Mouse (Mus musculus): ENCODE results near the gene Srrm3. TPM values are rescaled to one million over a fixed set of nuclear protein-coding genes. Genes with fewer than 3 reads are reported as not detected.

Gene Srrm3
- not detected in 2 replicates for polyA plus RNA-seq (2012; ENCODE audit: insufficient read depth, insufficient read length, low replicate concordance, missing spikeins)

DNA sequence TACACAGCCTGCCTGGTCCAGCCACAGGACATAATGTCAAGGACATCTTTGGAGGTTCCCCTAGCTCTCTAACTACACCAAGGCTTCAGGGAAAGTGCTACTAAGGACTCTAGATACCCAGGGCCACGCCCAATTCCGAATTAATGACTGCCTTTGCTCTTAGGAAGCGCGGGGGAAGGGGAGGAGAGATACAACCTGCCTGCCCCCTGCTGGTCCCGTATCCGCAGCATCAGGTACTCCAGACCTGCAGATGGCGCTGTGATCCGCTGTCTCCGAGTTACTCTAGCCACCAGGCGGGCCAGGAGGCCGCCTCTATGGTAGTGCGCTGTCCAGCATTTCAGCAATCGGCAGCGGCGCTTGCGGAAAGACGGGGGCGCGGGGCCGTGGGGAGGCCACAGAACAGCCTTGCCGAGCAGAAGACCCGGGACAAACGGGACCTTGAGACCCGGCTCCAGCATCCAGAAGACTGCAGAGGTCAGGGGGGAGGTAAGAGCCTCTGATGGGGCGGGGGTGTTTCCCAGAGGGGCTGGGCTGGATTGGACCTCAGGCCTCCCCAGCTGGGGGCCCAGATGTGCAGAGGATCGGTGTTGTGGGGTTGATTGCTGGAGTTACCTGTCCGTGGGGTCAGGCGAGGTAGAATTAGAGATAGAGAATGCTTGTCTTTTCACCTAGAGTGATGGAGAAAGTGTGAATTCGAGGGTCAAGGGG is at the start of gene Srrm3:
Srrm3 (plus strand) TSS at position 336 of the 708 bp plus-strand sequence.
- peaks cover 45% of the 10 kb centered on the region for H3K4me1 ChIP-seq (ENCODE audit: control insufficient read depth, insufficient read depth, low read length)
- TF ChIP-seq POLR2A (IDR thresholded peaks at IDR 0.05; ENCODE audit: insufficient read depth, low read depth, low read length) (peak; percentile 64), CTCF (IDR thresholded peaks at IDR 0.05; ENCODE audit: insufficient read depth, low read depth, low read length) (peak; percentile 99)
- H3K27ac ChIP-seq (ENCODE audit: insufficient read depth, low read depth, low read length), result peak within 1 kb of the TSS; percentile 83
- peak within 1 kb of the TSS; percentile 67 for H3K4me3 ChIP-seq (ENCODE audit: insufficient read depth, low read depth, low read length)
- WGBS, result 4% methylated on average over 29 of the region's 29 CpGs

- H3K4me1 ChIP-seq (ENCODE audit: control insufficient read depth, insufficient read depth, low read length), result no peaks in the 10 kb centered on the region
These were observed 44.8 kb upstream of the Srrm3 start for GRCm38 (mm10) chr5:135761881-135762280.

GRCm38 (mm10) chr5:135763526-135763925 is 43.2 kb upstream of the Srrm3 start:
- H3K4me1 ChIP-seq (ENCODE audit: control insufficient read depth, insufficient read depth, low read length), result no peaks in the 10 kb centered on the region
- H3K4me3 ChIP-seq (ENCODE audit: insufficient read depth, low read depth, low read length), result no peak overlapping the region
- TF ChIP-seq POLR2A (IDR thresholded peaks at IDR 0.05; ENCODE audit: insufficient read depth, low read depth, low read length) (no peak), CTCF (IDR thresholded peaks at IDR 0.05; ENCODE audit: insufficient read depth, low read depth, low read length) (peak; percentile 72; the same call in 1 of the 2 replicates)
- WGBS, result under 1% methylated on average over 7 of the region's 7 CpGs
- no peak overlapping the region for H3K27ac ChIP-seq (ENCODE audit: insufficient read depth, low read depth, low read length)

More at GRCm38 (mm10) chr5:135761881-135762280, 44.8 kb upstream of the Srrm3 start:
- WGBS, result 80% methylated on average over 3 of the region's 3 CpGs
- no peak overlapping the region for H3K4me3 ChIP-seq (ENCODE audit: insufficient read depth, low read depth, low read length)
- no peak overlapping the region for H3K27ac ChIP-seq (ENCODE audit: insufficient read depth, low read depth, low read length)
- TF ChIP-seq CTCF (IDR thresholded peaks at IDR 0.05; ENCODE audit: insufficient read depth, low read depth, low read length) (no peak), POLR2A (IDR thresholded peaks at IDR 0.05; ENCODE audit: insufficient read depth, low read depth, low read length) (no peak)

- TF ChIP-seq POLR2A (IDR thresholded peaks at IDR 0.05; ENCODE audit: insufficient read depth, low read depth, low read length), result no peak
- no peak for TF ChIP-seq CTCF (IDR thresholded peaks at IDR 0.05; ENCODE audit: insufficient read depth, low read depth, low read length)
- Histone ChIP-seq H3K27ac (ENCODE audit: insufficient read depth, low read depth, low read length) (no peak overlapping the region), H3K4me1 (ENCODE audit: control insufficient read depth, insufficient read depth, low read length) (no peaks in the 10 kb centered on the region), H3K4me3 (ENCODE audit: insufficient read depth, low read depth, low read length) (no peak overlapping the region)
- 64% methylated on average over 3 of the region's 3 CpGs for WGBS
These were observed 41.7 kb upstream of the Srrm3 start for GRCm38 (mm10) chr5:135764971-135765370.

- no peak for TF ChIP-seq POLR2A (IDR thresholded peaks at IDR 0.05; ENCODE audit: insufficient read depth, low read depth, low read length)
- no peak for TF ChIP-seq CTCF (IDR thresholded peaks at IDR 0.05; ENCODE audit: insufficient read depth, low read depth, low read length)
- whole genome bisulfite sequencing, result 76% methylated on average over 3 of the region's 3 CpGs
- Histone ChIP-seq H3K27ac (ENCODE audit: insufficient read depth, low read depth, low read length) (no peak overlapping the region), H3K4me3 (ENCODE audit: insufficient read depth, low read depth, low read length) (no peak overlapping the region), H3K4me1 (ENCODE audit: control insufficient read depth, insufficient read depth, low read length) (peaks cover 2% of the 10 kb centered on the region; the same call in 1 of the 2 replicates)
These were observed 34.2 kb upstream of the Srrm3 start for GRCm38 (mm10) chr5:135772519-135772918.

DNA sequence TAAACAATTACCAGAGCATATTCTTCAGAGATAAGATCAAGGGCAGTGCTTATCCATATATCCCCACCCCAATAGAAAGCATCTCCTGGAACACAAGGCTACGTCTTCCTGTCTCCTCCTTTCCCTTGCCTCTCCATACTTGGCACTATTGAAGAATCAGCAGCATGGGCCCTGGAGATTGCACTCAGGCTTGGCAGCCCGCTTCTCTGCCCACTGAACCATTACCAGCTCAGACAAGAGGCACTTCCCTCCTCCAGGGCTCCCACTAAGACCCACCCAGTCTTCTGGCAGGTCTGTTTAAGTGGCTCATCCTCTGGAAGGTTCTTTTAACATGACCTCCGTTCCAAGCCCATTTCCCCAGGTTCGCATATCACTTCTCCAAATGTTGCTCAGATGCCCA is 30.1 kb upstream of the Srrm3 start:
- Histone ChIP-seq H3K27ac (ENCODE audit: insufficient read depth, low read depth, low read length) (no peak overlapping the region), H3K4me1 (ENCODE audit: control insufficient read depth, insufficient read depth, low read length) (peaks cover 11% of the 10 kb centered on the region; the same call in 1 of the 2 replicates), H3K4me3 (ENCODE audit: insufficient read depth, low read depth, low read length) (no peak overlapping the region)
- TF ChIP-seq POLR2A (IDR thresholded peaks at IDR 0.05; ENCODE audit: insufficient read depth, low read depth, low read length) (no peak), CTCF (IDR thresholded peaks at IDR 0.05; ENCODE audit: insufficient read depth, low read depth, low read length) (no peak)
- 90% methylated on average over 4 of the region's 4 CpGs for WGBS

DNA sequence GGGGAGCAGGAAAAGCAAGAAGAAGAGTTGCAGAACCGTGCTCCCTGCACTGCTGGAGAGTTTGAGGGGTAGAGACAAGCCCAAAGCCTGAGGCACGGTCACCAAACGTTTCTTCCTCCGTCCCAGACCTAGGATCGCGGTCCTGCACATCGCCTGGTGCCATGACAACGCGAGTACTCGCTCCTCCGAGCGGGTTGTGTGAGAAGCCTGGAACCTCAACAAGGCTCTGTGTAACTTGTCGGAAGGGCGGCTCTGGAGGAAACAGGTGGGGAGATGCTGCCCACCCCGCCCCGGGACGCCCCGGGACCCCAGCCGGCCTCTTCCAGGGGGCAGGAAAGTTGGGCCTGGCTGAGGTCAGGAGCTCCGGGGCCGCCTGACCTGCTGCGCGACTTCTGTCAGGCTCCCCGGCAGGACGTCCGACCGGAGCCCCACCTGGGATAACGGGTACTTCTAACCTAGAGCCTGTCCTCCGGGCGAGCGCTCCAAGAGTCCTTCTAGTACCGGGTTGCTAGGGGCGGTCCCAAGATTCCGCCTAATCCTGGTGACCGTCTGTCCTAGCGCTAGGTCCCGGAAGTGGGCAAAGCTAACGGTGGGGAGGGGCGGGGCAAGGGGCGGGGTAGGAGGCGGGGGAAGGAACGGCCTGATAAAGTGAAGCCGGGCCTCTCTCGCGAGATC is 28.8 kb upstream of the Srrm3 start, which contains the start of gene Styxl1:
Styxl1 (minus strand) TSS at position 590 of the 675 bp plus-strand sequence.
- under 1% methylated on average over 45 of the region's 45 CpGs for WGBS
- peak within 1 kb of the TSS; percentile 84 for H3K4me3 ChIP-seq (ENCODE audit: insufficient read depth, low read depth, low read length)
- peak within 1 kb of the TSS; percentile 92 for H3K27ac ChIP-seq (ENCODE audit: insufficient read depth, low read depth, low read length)
- H3K4me1 ChIP-seq (ENCODE audit: control insufficient read depth, insufficient read depth, low read length), result peaks cover 11% of the 10 kb centered on the region; the same call in 1 of the 2 replicates
- TF ChIP-seq POLR2A (IDR thresholded peaks at IDR 0.05; ENCODE audit: insufficient read depth, low read depth, low read length) (no peak), CTCF (IDR thresholded peaks at IDR 0.05; ENCODE audit: insufficient read depth, low read depth, low read length) (no peak)

GRCm38 (mm10) chr5:135778471-135779445 is 27.9 kb upstream of the Srrm3 start, which contains the start of gene Mdh2:
Gene Mdh2, plus strand, starts transcription at chr5:135778480.
- Histone ChIP-seq H3K4me1 (ENCODE audit: control insufficient read depth, insufficient read depth, low read length) (peaks cover 11% of the 10 kb centered on the region; the same call in 1 of the 2 replicates), H3K27ac (ENCODE audit: insufficient read depth, low read depth, low read length) (peak within 1 kb of the TSS; percentile 92), H3K4me3 (ENCODE audit: insufficient read depth, low read depth, low read length) (peak within 1 kb of the TSS; percentile 84)
- no peak for TF ChIP-seq CTCF (IDR thresholded peaks at IDR 0.05; ENCODE audit: insufficient read depth, low read depth, low read length)
- peak; percentile 98 for TF ChIP-seq POLR2A (IDR thresholded peaks at IDR 0.05; ENCODE audit: insufficient read depth, low read depth, low read length)
- WGBS, result under 1% methylated on average over 70 of the region's 70 CpGs
